Mouse (Mus musculus): ENCODE results near the gene Ccdc78. TPM values are rescaled to one million over a fixed set of nuclear protein-coding genes. Genes with fewer than 3 reads are reported as not detected.

Ccdc78 gene
- polyA plus RNA-seq, 1 experiment from 2014 or later, result 0.29 TPM

DNA sequence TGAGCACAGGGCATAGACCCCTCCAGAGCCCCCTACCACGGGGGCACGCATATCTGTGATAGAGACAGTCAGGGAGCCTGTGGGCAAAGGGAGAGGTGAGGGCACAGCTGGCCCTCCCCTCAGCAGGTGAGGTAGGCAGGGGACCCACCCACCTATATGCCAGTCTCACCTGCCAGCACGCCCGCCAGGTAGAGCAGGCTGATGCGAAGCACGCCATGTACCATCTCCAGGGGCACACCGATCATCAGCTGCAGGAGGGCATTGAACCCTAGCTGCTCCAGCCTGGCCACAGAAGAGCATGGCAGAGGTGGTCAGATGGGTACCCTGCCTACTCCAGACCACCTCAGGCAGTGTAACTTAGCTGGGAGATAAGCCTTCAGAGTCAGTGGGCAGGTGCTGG lies 48.9 kb downstream of the Ccdc78 start:
- H3K36me3 ChIP-seq, result peaks cover 50% of the 10 kb centered on the region
- no peak for ATAC-seq (ENCODE audit: insufficient number of reproducible peaks, insufficient read depth, low FRiP score, low TSS enrichment)

DNA sequence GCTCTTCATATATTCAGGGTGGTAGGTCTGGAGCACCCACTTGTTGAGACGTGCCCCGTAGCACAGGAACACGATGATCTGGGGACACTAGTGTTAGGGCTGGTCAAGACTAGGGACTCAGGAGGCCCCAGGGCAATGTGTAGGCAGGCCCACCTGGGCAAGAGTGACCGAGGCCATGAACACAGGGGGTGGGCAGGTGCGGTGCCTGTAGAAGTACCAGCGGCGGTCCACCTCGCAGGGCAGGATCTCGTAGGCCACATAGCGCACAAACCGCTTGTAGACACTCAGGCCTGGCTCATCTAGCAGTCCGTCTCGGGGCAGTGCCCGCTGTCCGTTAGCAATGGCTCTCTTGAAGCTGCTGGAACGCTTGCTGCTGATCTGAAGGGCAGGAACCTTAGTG lies 49.4 kb downstream of the Ccdc78 start:
- Histone ChIP-seq H3K36me3 (peaks cover 50% of the 10 kb centered on the region), H3K27ac (no peak overlapping the region), H3K27me3 (no peaks in the 10 kb centered on the region), H3K4me3 (no peak overlapping the region), H3K9me3 (no peaks in the 10 kb centered on the region), H3K4me1 (peaks cover 54% of the 10 kb centered on the region), H3K9ac (0 out of 2 replicates have a peak overlapping the region, but pooled peaks have one; percentile 55), H3K4me2 (replicated peaks) (peak overlapping the region; percentile 79; the same call in 1 of the 2 replicates)
- no peak for ATAC-seq (ENCODE audit: insufficient number of reproducible peaks, insufficient read depth, low FRiP score, low TSS enrichment)
- WGBS, result 91% methylated on average over 16 of the region's 16 CpGs

More for the DNA sequence above, 48.9 kb downstream of the Ccdc78 start:
- H3K4me2 ChIP-seq (replicated peaks), result 0 out of 2 replicates have a peak overlapping the region, but pooled peaks have one; percentile 79
- no peak overlapping the region for H3K9ac ChIP-seq
- H3K27ac ChIP-seq, result no peak overlapping the region
- H3K27me3 ChIP-seq, result no peaks in the 10 kb centered on the region
- no peak overlapping the region for H3K4me3 ChIP-seq
- 96% methylated on average over 7 of the region's 7 CpGs for WGBS
- H3K9me3 ChIP-seq, result no peaks in the 10 kb centered on the region
- H3K4me1 ChIP-seq, result peaks cover 59% of the 10 kb centered on the region

DNA sequence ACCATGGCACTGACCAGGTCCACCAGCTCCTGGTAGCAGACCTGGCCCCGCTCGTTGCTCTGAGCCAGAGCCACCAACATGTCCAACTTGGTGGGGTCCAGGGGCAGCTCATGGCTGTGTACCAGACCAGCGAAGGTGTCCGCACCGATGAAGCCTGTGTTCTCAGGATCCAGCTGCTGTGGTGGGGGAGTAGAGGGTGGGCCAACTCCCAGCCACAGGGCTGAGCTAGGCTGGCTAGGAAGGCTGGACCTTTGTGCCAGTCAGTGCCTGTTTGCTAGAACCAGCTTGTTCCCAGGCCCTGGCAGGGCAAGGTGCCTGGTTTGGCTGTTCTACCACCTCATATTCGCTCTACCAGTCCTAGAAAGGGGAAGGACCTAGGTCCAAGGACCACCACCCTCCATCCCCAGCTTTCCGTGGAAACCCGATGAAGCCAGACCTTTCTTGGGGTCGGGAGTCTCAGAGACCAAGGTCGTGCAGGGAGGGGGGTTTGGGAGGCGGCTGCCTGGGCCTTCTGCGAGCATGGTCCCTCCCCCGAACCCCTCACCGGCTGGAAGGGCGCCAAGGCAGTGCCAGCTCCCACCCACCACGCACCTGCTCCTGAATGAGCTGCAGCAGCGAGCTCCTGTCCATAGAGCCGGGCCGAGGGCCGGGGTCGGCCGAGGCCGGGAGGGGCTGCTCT lies 50.2 kb downstream of the Ccdc78 start:
- H3K27me3 ChIP-seq, result no peaks in the 10 kb centered on the region
- H3K27ac ChIP-seq, result no peak overlapping the region
- H3K4me3 ChIP-seq, result peak overlapping the region; percentile 36
- H3K36me3 ChIP-seq, result peaks cover 50% of the 10 kb centered on the region
- no peak for ATAC-seq (ENCODE audit: insufficient number of reproducible peaks, insufficient read depth, low FRiP score, low TSS enrichment)
- peak overlapping the region; percentile 55 for H3K9ac ChIP-seq
- peak overlapping the region; percentile 79 for H3K4me2 ChIP-seq (replicated peaks)
- peaks cover 48% of the 10 kb centered on the region for H3K4me1 ChIP-seq
- WGBS, result 21% methylated on average over 23 of the region's 23 CpGs
- no peaks in the 10 kb centered on the region for H3K9me3 ChIP-seq

DNA sequence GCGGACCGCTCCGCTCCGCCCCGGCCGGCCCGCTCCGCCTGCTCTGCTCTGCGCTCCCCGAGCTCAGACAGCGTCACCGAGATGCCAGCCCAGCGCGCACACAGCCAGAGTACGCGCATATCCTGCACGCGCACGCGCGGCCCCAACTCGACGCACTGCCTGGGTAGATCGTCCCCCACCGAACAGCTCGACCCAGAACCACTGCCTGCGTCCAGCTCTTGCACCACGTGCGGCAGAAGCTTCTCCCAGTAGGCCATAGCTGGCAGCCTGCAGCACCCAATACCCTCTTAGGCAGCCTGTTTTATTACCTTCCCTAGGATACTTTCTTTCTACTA lies 50.7 kb downstream of the Ccdc78 start, which contains the start of gene Rhbdl1:
Rhbdl1 (minus strand) TSS at position 220 of the 335 bp plus-strand sequence.
- peak within 1 kb of the TSS; percentile 79 for H3K4me2 ChIP-seq (replicated peaks)
- H3K4me3 ChIP-seq, result peak within 1 kb of the TSS; percentile 36
- no peaks in the 10 kb centered on the region for H3K9me3 ChIP-seq
- no peaks in the 10 kb centered on the region for H3K27me3 ChIP-seq
- peaks cover 43% of the 10 kb centered on the region for H3K4me1 ChIP-seq
- H3K9ac ChIP-seq, result peak within 1 kb of the TSS; percentile 55
- 2% methylated on average over 28 of the region's 29 CpGs for WGBS
- peaks cover 53% of the 10 kb centered on the region for H3K36me3 ChIP-seq
- ATAC-seq (ENCODE audit: insufficient number of reproducible peaks, insufficient read depth, low FRiP score, low TSS enrichment), result no peak
- no peak within 1 kb of the TSS for H3K27ac ChIP-seq

DNA sequence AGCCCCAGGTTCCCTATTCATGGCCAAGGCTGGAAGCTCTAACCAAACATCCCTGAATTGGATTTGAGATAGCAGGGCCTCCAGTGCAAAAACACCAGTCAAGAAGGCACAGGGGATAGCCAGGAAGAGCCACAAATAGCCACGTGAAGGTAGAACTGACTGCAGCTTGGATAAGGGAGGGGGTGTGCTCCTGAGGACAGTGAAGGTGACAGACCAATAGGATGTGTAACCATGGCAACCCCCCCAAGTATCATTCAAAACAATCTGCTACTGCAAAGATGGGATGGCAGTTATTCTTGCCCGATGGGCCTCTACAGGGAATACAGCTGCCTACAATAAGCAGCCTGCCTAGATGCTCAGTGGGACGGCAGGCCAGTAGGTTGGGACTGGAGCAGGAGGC lies 51.2 kb downstream of the Ccdc78 start:
- Histone ChIP-seq H3K9me3 (no peaks in the 10 kb centered on the region), H3K27ac (no peak overlapping the region), H3K27me3 (no peaks in the 10 kb centered on the region), H3K4me2 (replicated peaks) (peak overlapping the region; percentile 79), H3K4me1 (peaks cover 43% of the 10 kb centered on the region), H3K4me3 (peak overlapping the region; percentile 36; the same call in 1 of the 2 replicates), H3K9ac (no peak overlapping the region), H3K36me3 (peaks cover 58% of the 10 kb centered on the region)
- no peak for ATAC-seq (ENCODE audit: insufficient number of reproducible peaks, insufficient read depth, low FRiP score, low TSS enrichment)
- WGBS, result 53% methylated on average over 3 of the region's 3 CpGs

DNA sequence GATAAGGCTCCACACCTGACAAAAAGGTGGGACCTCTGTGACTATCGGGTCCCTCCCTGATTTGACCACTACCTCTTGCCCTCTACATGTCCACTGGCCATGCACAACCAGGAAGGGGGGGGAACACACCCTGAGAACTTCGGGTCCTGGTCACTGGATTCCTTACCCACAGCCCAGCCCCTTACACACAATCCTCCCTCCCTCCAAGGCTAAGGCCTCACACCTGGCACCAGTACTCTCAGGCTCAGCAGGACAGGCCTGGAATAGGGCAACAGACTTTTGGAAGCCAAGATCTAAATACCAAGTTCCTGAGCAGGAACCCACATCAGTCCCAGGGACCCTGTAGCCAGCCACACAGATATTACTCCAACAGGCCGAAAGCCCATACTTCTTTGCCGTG lies 52.5 kb downstream of the Ccdc78 start:
- no peaks in the 10 kb centered on the region for H3K9me3 ChIP-seq
- no peaks in the 10 kb centered on the region for H3K27me3 ChIP-seq
- H3K4me1 ChIP-seq, result peaks cover 50% of the 10 kb centered on the region
- no peak for ATAC-seq (ENCODE audit: insufficient number of reproducible peaks, insufficient read depth, low FRiP score, low TSS enrichment)
- no peak overlapping the region for H3K27ac ChIP-seq
- peaks cover 59% of the 10 kb centered on the region for H3K36me3 ChIP-seq
- H3K4me2 ChIP-seq (replicated peaks), result no peak overlapping the region
- H3K4me3 ChIP-seq, result no peak overlapping the region
- H3K9ac ChIP-seq, result no peak overlapping the region
- 88% methylated on average over 4 of the region's 4 CpGs for WGBS

DNA sequence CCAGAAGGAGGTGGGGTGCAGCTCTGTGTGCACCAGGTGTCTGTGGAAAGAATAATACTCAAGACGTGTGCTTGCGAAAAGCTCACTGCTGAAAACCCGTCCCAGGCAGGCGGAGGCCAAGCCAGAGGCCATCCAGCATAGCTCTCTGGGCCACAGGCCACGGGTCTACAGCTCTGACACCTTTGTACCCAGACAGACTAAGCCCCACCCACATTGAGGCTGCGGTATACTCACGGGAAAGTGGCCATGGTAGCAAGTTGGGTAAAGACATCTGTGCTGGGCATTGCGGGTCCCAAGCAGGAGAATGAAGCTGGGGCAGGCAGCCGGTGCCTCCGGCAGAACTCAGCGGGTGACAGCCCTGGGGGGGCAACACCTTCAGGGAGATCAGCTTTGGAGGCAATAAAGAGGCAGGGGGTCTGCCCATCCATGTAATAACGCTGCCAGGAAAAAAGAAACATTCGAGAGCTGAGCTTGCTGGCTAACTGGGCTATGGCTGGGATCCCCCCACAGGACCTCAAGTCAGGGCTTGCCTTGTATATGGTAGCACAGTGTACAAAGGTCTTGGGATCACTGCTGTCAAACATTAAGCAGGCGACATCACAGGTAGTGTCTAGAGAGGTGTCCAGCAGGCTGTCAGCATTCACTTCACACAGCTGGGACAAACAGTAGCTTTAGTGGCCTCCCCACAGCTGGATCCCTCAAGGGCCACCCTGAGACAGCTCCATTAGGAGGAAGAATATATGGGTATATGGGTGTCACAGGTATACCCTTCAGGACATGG lies 53.3 kb downstream of the Ccdc78 start:
- H3K27me3 ChIP-seq, result no peaks in the 10 kb centered on the region
- H3K36me3 ChIP-seq, result peaks cover 59% of the 10 kb centered on the region
- no peak overlapping the region for H3K9ac ChIP-seq
- no peak overlapping the region for H3K27ac ChIP-seq
- no peak for ATAC-seq (ENCODE audit: insufficient number of reproducible peaks, insufficient read depth, low FRiP score, low TSS enrichment)
- H3K4me2 ChIP-seq (replicated peaks), result no peak overlapping the region
- peaks cover 43% of the 10 kb centered on the region for H3K4me1 ChIP-seq
- WGBS, result 86% methylated on average over 14 of the region's 14 CpGs
- no peaks in the 10 kb centered on the region for H3K9me3 ChIP-seq
- H3K4me3 ChIP-seq, result no peak overlapping the region

Small RNA genes within 50 kb of the gene (microRNA-seq; reads per million reads assigned to microRNA genes)
- gene Gm25083, result not detected
- 0.54 reads per million for gene Mir3082
- not detected for gene Mir6966

Other genes with a start within 250 kb of the Ccdc78 start
- 11.8 and 13.2 TPM in 2 replicates for gene Sox8, start 215.9 kb upstream of the Ccdc78 start, polyA plus RNA-seq (2016; fragmentation: Nextera tagmentation; extraction: Ambion mirVana)
- gene Lmf1, start 207.5 kb upstream of the Ccdc78 start, polyA plus RNA-seq (2016; fragmentation: Nextera tagmentation; extraction: Ambion mirVana), result 29.4 and 31.4 TPM in 2 replicates
- gene Gng13, start 69.4 kb upstream of the Ccdc78 start, polyA plus RNA-seq (2016; fragmentation: Nextera tagmentation; extraction: Ambion mirVana), result 2.6 and 5.6 TPM in 2 replicates
- gene Chtf18, start 59.2 kb upstream of the Ccdc78 start, polyA plus RNA-seq (2016; fragmentation: Nextera tagmentation; extraction: Ambion mirVana), result 43.5 and 45.9 TPM in 2 replicates
- gene Rpusd1, start 58.9 kb upstream of the Ccdc78 start, polyA plus RNA-seq (2016; fragmentation: Nextera tagmentation; extraction: Ambion mirVana), result 27.0 and 29.1 TPM in 2 replicates
- 0.35 and 0.41 TPM in 2 replicates for gene Mslnl, start 50.5 kb upstream of the Ccdc78 start, polyA plus RNA-seq (2016; fragmentation: Nextera tagmentation; extraction: Ambion mirVana)
- 0.37 and 0.38 TPM in 2 replicates for gene Msln, start 32.2 kb upstream of the Ccdc78 start, polyA plus RNA-seq (2016; fragmentation: Nextera tagmentation; extraction: Ambion mirVana)
- gene Narfl, start 12.8 kb upstream of the Ccdc78 start, polyA plus RNA-seq (2016; fragmentation: Nextera tagmentation; extraction: Ambion mirVana), result 23.9 and 25.6 TPM in 2 replicates
- 93.0 and 95.4 TPM in 2 replicates for gene Haghl, start 907 bp upstream of the Ccdc78 start, polyA plus RNA-seq (2016; fragmentation: Nextera tagmentation; extraction: Ambion mirVana)
- gene Fam173a, start 6.3 kb downstream of the Ccdc78 start, polyA plus RNA-seq (2016; fragmentation: Nextera tagmentation; extraction: Ambion mirVana), result 72.0 and 77.0 TPM in 2 replicates
- gene AC134908.4, start 9.1 kb downstream of the Ccdc78 start, polyA plus RNA-seq (2016; fragmentation: Nextera tagmentation; extraction: Ambion mirVana), result not detected in 2 replicates
- 58.7 and 65.9 TPM in 2 replicates for gene Metrn, start 10.6 kb downstream of the Ccdc78 start, polyA plus RNA-seq (2016; fragmentation: Nextera tagmentation; extraction: Ambion mirVana)
- 5.9 and 6.7 TPM in 2 replicates for gene Fbxl16, start 22.5 kb downstream of the Ccdc78 start, polyA plus RNA-seq (2016; fragmentation: Nextera tagmentation; extraction: Ambion mirVana)
- 26.0 and 29.6 TPM in 2 replicates for gene Wdr24, start 37.0 kb downstream of the Ccdc78 start, polyA plus RNA-seq (2016; fragmentation: Nextera tagmentation; extraction: Ambion mirVana)
- gene Jmjd8, start 42.3 kb downstream of the Ccdc78 start, polyA plus RNA-seq (2016; fragmentation: Nextera tagmentation; extraction: Ambion mirVana), result 53.9 and 57.0 TPM in 2 replicates
- 334 and 338 TPM in 2 replicates for gene Stub1, start 46.8 kb downstream of the Ccdc78 start, polyA plus RNA-seq (2016; fragmentation: Nextera tagmentation; extraction: Ambion mirVana)
- 1.2 and 1.6 TPM in 2 replicates for gene Rhbdl1, start 50.7 kb downstream of the Ccdc78 start, polyA plus RNA-seq (2016; fragmentation: Nextera tagmentation; extraction: Ambion mirVana)
- 1.5 and 2.4 TPM in 2 replicates for gene Gm20683, start 55.2 kb downstream of the Ccdc78 start, polyA plus RNA-seq (2016; fragmentation: Nextera tagmentation; extraction: Ambion mirVana)
- 23.0 and 26.9 TPM in 2 replicates for gene Rhot2, start 58.3 kb downstream of the Ccdc78 start, polyA plus RNA-seq (2016; fragmentation: Nextera tagmentation; extraction: Ambion mirVana)
- 36.3 and 42.0 TPM in 2 replicates for gene Wdr90, start 74.9 kb downstream of the Ccdc78 start, polyA plus RNA-seq (2016; fragmentation: Nextera tagmentation; extraction: Ambion mirVana)
- 9.0 and 10.1 TPM in 2 replicates for gene Mcrip2, start 82.2 kb downstream of the Ccdc78 start, polyA plus RNA-seq (2016; fragmentation: Nextera tagmentation; extraction: Ambion mirVana)
- 56.8 and 57.0 TPM in 2 replicates for gene Mettl26, start 88.5 kb downstream of the Ccdc78 start, polyA plus RNA-seq (2016; fragmentation: Nextera tagmentation; extraction: Ambion mirVana)
- gene Wfikkn1, start 94.3 kb downstream of the Ccdc78 start, polyA plus RNA-seq (2016; fragmentation: Nextera tagmentation; extraction: Ambion mirVana), result 0.45 and 0.62 TPM in 2 replicates
- 37.4 and 40.9 TPM in 2 replicates for gene Rab40c, start 133.1 kb downstream of the Ccdc78 start, polyA plus RNA-seq (2016; fragmentation: Nextera tagmentation; extraction: Ambion mirVana)
- 49.9 and 51.7 TPM in 2 replicates for gene Pigq, start 158.4 kb downstream of the Ccdc78 start, polyA plus RNA-seq (2016; fragmentation: Nextera tagmentation; extraction: Ambion mirVana)
- 0.14 and 0.69 TPM in 2 replicates for gene Nhlrc4, start 158.4 kb downstream of the Ccdc78 start, polyA plus RNA-seq (2016; fragmentation: Nextera tagmentation; extraction: Ambion mirVana)
- 0.14 and 0.20 TPM in 2 replicates for gene A930017K11Rik, start 166.0 kb downstream of the Ccdc78 start, polyA plus RNA-seq (2016; fragmentation: Nextera tagmentation; extraction: Ambion mirVana)
- 33.1 and 34.6 TPM in 2 replicates for gene Capn15, start 199.2 kb downstream of the Ccdc78 start, polyA plus RNA-seq (2016; fragmentation: Nextera tagmentation; extraction: Ambion mirVana)

All from embryonic facial prominence, embryonic 12.5 days (tissue).